Mouse (Mus musculus): ENCODE measurements around the gene Ece2.
A peak's percentile ranks its signal among the peaks of the same experiment; 100 is the strongest.

Gene Ece2

DNA sequence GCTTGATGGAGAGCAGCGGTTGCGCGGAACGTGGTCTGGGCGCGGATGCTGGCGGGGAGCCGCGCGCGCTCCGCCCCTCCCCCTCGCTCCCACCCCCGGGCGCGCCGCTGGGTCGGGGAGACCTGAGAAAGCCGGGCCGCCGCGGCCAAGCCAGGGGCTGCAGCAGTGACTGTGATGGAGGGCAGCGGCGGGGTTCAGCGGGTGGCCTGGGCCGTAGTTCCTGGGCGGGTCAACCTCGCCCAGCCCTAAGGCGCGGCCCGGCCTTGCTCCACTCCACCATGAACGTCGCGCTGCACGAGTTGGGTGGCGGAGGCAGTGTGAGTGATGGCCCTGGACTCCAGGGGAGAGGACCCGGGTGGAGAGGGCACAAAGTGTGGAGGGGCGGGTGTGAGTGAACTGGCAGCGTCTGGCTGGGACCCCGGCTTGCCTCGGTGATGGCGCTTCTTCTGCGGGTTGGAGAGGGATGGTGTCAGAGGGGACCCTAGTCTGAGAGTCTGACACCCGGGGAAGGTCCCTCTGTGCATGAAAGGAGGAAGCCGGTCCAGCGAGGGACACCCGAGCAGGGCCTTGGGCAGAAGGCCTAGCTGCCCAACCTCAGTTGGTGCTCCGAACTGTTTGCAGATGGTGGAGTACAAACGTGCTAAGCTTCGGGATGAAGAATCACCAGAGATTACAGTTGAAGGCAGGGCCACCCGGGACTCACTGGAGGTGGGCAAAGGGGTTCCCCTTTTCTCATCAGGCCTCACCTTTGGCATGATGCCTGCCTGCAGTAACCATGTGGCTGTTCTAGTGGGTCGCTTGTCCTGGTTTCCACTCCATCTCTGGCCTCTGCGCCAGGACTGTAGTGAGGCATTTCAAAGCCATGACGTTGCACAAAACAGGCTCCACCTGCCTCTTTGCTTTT lies at the start of gene Ece2:
Gene Ece2, plus strand, starts transcription at position 98 of the 904 bp plus-strand sequence.
- DNase-seq (ENCODE audit: low spot score) = no peak

DNA sequence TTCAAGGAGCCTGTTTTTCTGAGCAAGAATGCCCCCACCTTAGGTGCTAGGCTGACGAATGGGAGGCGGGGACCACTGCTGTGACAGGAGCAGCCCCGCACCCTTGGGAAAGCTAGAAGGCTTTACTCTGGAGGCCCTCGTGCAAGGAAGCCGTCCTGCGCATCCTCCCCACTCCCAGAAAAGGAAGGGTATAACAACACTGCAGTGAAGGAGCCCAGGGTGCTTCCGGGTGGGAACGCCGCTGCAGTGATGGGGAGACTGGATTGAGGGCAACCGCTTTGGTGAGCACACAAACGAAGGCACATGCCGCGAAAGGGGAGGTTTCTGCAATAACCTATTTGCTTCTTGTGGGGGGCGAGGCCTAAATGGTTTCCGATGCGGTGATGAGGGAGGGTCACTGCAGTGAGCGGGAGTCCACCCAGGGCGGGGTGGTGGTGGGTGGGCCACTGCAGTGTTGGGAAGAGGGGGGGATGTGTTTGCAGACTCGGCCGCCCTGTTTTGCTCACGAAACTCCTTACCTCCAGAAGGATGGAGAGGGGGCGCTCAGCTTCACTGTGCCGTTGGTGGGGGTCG lies 40.2 kb upstream of the Ece2 start, which contains the start of gene Vwa5b2:
Gene Vwa5b2, plus strand, starts transcription at position 106 of the 573 bp plus-strand sequence.
- no peak for DNase-seq (ENCODE audit: low spot score)

DNA sequence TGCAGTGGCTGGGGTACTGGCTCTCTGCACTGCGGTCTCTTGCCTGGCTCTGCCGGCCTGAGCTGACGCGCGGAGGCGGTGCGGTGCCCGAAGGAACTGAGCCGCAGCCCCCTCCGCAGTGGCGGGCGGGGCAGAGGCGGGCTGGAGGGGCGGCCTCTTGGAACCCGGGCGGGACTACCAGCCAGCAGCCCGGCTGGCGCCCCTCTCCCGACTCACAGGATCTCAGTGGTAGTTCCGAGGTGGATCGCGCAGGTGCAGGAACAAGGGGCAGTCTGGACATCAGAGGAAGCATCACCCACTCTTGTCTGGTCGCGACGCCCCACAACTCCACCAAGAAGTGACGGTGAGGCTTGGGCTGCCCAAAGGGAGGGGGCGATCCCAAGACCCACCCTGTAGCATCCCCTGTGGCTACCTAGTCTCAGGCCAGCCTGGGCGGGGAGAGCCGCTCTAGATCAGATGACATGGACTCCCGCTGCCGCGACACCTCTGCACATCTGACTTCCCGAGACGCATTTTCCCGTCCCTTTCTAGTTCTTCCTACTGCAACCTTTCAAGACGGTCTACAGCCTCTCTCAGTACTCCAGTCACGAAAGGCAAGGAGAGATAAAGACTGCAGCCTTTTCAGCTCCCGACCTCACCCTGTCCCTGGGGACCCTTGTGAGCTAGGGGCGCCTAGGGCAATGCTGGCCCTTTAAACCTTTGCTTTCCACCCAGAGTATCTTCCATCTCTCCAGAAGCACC lies 39.5 kb upstream of the Ece2 start:
- DNase-seq (ENCODE audit: low spot score) = no peak

DNA sequence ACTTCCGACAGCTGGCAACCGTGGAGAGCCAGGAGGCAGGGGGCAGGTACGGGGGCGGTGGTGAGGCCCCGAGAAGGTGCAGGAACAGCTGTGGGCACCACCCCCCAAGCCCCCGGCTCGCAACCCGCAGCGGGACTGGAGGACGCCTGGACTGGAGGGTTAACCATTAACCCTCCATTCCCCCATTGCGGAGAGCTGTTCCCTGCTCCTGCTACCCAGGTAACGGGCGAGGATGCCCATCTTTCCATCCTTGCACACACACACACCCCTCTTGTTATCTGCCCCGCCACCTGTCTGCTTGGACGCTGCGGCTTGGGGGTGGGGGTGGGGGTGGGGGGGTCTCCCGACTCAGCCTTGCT lies 39.0 kb upstream of the Ece2 start:
- DNase-seq (ENCODE audit: low spot score) = no peak

DNA sequence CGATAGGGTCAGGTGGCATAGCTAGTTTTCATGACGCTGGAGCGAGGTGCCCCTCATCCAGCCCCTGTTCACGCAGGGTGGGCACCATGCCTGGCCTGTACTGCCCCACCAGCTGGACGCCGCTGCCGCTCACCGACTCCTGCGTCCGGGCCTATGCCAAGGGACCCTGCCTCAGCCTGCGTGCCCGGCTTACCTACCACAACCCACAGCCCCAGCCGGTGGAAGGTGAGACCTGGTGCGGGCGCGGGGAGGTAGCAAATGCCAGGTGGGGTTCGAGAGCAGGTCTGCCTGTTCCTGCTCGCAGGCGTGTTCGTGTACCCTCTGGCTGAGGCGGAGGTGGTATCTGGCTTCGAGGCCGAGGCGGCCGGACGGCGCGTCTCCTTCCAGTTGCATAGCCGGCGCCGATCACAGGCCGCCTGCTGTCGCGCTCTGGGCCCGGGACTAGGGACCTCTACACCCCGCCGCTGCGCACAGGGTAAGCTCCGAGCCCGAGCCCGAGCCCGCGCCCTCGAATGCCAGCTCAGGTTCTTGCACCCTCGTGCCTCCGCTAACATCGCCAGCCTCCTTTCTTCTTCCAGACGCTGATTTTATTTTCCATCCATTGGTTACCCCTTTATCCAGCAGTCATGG lies 38.4 kb upstream of the Ece2 start:
- DNase-seq (ENCODE audit: low spot score) = no peak

DNA sequence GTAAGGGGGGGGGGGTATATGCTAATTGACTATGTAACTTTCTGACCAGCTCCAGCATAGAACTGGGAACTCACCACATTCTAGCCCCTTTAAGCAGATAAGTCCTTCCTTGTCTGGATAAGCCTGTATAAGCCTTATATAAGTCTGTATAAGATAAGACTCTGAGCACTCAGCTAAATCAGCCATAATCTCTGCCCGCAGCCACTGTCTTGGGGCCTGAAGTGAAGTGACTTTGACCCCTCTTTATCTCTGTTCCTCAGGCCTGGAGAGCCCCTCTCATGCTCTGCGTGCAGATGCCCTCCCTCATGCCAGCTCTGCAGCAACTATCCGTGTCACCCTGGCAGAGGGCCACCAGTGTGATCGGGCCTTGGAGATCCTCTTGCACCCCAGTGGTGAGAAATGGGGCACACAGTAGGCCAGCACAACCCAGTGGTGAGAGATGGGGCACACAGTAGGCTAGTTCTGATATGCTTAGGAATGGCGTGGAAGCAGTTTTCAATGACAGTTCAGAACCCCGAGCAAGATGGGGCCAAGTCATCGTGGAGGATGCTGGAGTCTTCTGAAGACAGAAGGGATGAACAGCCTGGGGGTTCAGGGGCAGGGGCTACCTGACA lies 34.5 kb upstream of the Ece2 start:
- no peak for DNase-seq (ENCODE audit: low spot score)

DNA sequence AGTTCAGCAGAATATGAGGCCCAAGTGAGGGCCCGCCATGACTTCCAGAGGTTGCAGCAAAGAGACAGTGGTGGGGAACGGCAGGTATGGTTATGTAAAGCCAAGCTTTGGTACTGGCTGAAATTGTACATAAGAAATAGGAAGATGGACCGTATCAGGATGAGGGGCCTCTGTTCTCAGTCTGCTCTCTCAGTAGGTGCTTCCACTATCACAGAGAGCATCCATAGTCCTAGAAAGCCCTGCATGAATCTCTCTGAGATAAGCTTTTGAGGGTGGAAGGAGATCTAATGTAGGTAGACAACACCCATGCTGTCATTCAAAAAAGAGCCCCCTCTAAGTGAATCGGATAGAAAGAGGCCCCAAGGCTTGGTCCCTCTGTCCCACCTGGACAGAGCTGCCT lies 33.9 kb upstream of the Ece2 start:
- DNase-seq (ENCODE audit: low spot score) = no peak

DNA sequence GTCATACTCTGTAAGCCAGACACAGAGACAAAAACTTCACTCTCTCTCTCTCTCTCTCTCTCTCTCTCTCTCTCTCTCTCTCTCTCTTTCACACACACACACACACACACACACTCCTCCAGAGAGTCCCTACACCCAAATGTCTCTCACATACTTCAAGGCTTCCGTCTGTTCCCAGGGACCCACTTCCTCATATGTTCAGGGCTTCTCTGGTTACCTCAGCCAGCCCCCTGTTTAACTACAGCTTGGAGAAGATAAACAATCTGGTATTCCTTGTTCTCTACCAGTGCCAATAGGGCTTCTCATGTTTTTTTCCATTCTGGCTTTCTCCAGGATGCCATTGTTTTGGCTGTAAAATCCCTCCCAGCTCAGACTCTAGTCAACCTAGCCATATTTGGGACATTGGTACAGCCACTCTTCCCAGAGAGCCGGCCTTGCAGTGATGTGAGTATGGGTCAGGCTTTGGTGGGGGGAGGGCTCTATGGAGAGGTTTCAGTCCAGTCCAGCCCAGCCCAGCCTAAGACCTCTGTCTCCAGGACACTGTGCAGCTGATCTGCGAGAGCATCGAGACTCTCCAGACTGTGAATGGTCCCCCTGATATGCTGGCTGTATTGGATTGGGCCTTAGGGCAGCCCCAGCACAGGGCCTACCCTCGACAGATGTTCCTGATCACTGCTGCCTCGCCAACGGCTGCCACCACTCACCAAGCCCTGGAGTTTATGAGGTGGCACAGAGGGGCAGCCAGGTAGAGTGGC lies 32.8 kb upstream of the Ece2 start:
- DNase-seq (ENCODE audit: low spot score) = no peak

DNA sequence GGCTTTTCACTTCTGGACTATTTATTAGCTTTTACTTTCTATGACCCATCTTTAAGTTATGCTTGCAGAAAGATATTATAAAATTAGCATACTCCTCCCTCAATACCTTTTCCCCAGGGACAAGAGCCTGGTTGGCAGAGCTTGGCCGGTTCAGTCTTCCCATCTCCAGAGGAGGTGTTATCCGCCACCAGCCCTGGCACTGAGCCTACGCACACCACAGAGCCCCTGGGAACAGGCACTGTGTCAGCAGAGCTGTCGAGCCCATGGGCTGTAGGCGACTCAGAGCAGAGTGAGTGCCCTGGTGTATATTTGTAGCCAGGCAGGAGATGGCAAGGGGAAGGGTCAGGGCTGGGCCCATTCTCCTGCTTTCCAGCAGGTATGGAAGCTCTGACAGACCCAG lies 29.1 kb upstream of the Ece2 start:
- DNase-seq (ENCODE audit: low spot score) = no peak

DNA sequence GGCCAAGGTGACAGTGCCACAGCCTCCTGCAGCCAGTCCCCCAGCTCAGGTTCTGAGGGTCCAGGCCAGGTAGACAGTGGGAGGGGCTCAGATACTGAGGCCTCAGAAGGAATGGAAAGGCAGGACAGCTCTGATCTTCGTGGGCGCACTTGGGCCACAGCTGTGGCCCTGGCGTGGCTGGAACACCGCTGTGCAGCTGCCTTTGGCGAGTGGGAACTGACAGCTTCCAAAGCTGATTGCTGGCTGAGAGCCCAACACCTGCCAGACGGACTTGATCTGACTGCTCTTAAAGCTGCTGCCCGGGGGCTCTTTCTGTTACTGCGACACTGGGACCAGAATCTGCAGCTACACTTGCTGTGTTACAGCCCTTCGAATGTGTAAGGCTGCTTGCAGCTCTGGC lies 24.9 kb upstream of the Ece2 start:
- DNase-seq (ENCODE audit: low spot score) = no peak

DNA sequence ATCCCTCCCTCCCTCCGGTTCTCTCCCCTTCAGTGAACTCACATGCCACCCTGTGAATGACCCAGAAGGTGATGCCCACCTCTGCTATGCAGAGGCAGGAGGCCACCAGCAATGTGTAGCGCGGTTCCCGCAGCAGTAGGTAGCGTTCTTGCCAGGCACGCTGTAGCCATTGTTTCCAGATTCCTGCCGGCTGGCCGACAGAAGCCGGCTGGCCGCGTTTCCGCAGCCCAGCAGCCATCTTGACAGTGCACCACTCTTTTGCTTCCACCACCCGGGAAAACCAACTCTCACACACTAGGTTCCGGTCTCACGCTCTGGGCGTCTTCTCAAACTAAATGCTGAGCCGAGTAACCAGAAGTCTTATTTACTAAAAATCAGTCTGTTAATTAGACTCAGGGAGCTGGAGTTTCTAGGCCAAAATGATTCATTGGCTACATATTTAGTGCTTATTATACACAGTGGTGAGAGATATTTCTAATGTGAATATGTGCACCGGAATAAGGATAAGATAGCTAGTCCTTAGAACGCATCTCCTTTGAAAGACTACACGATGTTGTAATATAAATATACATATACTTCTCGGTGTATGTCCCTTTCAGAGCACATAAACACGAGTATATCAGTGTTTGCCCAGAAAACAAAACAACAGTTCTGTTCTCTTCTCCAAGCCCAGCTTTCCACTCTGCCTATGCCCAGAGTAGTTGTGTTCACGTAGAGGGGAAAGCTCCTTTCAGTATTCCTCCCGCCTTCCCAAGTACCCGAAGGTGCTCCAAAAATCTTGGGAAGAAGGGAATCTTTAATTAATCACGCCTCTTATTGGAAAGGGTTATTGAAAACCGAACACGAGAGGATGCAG lies 18.9 kb upstream of the Ece2 start:
- DNase-seq (ENCODE audit: low spot score) = peak; percentile 81

DNA sequence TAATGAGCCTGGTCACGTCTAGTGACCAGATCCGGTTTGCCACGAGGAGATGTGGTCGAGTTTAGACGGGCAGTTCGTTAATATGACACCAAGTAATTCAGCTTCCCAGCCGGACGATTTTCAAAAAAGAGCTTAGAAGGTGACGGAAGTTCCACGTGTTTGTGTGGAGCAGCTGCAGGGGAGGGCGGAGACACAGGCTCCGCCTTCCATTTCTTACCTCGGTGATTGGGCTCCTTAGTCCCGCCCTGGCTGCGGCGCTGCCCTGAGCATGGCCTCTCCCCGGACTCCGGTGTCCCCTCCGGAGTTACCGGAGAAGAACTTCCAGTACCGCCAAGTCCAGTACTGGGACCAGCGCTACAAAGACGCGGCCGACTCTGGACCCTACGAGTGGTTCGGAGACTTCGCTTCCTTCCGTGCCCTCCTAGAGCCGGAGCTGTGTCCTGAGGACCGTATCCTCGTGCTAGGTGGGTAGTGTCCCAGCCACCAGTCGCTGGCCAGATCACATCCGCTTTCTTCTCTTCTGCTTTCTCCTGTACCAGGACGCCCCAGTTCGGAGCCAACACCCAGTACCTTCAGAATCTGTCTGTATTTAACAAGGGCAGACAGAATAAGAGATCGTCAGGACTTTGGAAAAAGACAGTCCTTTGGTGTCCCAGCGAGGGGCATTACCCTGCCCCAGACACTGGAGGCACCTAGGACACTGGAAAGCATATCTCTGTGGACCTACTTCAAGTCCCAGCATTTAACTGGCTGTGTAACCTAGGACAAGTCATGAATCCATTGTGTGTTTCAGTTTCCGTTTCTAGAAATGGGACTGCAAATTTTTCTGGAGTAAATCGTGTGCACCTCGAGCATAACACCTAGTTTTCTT lies 18.0 kb upstream of the Ece2 start, which contains the start of the genes Eef1akmt4, Gm49333 and Alg3:
Gene Eef1akmt4, plus strand, starts transcription at position 237 of the 871 bp plus-strand sequence.
Gene Gm49333, plus strand, starts transcription at position 254 of the 871 bp plus-strand sequence.
Gene Alg3, minus strand, starts transcription at position 379 of the 871 bp plus-strand sequence.
- peak; percentile 87 for DNase-seq (ENCODE audit: low spot score)

DNA sequence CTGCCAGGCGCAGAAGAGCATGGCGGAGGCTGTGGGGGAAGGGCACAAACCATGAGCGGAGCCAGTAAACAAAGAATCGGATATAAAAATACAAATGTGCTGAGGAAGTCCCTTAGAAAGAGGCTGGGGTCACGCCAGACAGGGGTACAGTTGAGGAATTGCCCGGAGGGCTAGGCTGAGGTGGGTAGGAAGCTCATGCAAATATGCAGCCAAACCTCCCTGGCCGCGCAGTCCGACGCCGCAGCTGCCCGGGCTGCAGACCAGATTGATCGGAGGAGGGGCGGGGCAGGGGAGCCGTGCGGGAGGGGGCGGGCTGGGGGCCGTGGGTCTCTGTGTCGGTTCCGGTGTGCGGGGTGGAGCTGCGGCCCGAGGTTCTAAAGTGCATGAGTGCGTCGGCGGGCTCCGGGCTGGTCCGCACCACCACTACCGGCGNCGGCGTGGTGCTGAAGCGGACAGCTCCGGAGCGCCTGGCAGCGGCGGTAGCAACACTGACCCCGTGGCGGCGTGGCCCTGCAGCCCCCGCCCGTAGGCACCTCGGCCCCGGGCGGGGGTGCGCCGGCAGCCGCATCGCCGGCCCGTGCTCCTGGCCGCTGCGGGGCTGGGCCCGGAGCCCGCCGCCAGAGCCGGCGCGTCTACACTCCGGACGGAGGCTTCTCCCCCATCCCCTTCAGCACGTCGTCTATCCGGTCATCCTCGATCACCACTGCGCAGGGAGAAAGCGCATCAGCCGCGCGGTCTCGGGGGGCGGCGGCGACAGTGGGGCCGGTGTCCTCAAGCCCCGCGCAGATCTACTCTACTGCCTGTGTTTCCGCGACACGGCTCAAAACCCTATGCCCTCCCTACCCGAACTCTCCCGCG lies 9.9 kb upstream of the Ece2 start:
- no peak for DNase-seq (ENCODE audit: low spot score)

DNA sequence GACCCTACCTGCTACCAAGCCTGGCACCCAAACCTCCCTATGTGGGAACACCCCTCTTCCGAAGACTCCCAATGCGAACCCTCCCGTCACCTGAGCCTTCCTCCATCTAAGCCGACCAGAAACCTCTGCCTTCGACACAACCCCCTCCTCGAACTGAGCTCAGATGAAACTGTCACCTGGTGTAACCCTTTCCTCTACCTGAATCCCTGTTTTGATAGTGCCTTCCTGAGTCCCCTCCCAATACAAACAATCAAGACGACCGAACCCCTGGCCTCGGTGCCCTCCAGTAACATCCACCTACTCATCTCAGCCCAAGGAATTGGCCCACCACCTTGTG lies 9.3 kb upstream of the Ece2 start:
- peak; percentile 4 for DNase-seq (ENCODE audit: low spot score)

DNA sequence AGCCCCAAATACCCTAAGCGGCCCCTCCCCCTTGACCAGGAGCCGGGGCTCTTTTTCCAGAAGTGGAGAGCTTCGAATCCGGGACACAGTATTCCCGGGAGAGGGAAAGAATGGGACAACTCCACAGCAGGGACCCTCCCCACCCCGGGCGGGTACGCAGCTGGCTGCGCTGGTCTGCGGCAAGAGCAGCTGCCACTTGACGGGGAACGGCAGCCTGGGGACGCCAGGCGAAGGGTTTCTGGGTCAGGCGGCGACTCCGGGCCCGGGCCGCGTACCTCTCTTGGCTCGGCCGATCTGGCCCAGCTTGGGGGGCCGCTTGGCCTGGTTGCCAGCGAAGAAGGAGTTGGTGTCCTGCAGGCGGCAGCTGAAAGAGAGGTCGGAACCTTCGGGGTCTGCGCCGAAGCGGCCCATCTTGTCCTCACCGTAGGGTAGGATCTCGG lies 8.9 kb upstream of the Ece2 start:
- no peak for DNase-seq (ENCODE audit: low spot score)

DNA sequence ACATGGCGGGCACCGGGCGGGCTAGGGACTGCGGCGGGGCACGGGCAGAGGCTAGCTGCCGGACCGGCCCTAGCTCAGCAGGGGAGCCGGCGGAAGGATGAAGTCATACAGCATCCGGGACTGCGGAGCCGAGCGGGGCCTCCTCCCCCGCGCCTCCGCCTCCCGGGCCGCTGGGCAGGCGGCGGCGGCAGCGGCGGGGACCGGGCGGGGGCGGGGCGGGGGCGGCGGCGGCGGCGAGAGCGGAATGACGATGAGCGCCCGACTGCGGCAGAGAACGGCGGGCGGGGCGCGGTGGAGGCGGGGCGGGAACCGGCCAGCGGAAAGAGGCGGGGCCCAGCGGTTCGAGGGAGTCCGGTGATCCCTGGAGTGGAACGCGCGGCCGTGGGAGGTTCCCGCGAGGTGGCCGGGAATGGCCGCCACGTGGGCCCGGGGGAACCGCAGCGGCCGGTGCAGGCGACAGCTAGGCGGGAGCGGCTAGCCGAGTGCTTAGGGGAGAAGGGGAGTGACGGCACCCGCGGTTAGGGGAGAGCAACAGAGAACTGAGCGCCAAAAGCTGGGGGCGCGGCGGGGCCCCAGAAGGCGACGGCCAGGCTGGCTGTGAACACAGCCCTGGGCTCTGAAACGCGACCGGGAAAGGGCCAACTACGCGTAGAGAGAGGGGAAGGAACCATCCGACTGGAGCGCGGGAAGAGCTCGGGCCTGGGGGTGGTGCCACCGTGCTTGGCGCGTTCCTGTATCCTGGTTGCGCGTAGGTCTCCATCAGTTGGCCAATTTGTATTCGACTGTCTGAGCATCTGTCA lies 8.2 kb upstream of the Ece2 start, which contains the start of gene Camk2n2:
Gene Camk2n2, minus strand, starts transcription at position 97 of the 800 bp plus-strand sequence.
- DNase-seq (ENCODE audit: low spot score) = peak; percentile 9

Data from T-cell, adult 2 months (primary cell).